Mouse (Mus musculus): ENCODE results near the gene Krtap29-1.

DNA sequence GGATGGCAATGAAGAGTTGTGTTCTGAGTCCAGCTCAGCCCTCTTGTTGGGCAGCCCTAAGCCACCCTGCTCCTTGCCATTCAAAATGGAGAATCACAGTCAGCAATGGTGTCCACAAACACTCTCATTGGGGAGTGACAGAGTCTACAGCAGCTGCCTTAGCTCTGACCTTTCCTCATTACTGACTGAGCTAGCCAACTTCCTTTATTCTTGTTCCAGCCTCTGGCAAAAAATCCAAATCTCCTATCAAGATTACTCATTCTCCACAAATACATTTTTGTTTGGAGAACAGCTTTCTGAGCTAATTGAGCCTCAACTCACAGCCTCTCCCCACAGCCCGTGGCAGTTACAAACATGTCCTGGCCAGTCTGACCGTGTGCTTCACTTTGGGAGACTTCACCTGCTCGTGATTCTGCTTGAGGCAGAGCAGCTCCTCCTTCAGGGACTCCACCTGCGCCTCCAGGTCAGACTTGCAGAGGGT lies 34.9 kb upstream of the Krtap29-1 start:
- TF ChIP-seq CTCF (IDR thresholded peaks at IDR 0.05; ENCODE audit: extremely low read depth, insufficient read depth, low read length) (no peak), POLR2A (IDR thresholded peaks at IDR 0.05; ENCODE audit: extremely low read depth, insufficient read depth, low read length) (no peak)
